Mouse (Mus musculus): ENCODE results near the gene Adam11. TPM values are rescaled to one million over a fixed set of nuclear protein-coding genes. Genes with fewer than 3 reads are reported as not detected.

The Adam11 gene
- polyA plus RNA-seq, 1 experiment from 2014 or later, result 14.0 TPM

- DNase-seq (ENCODE audit: low spot score), result no peak
Observed at GRCm38 (mm10) chr11:102734961-102735360, 26.3 kb upstream of the Adam11 start.

GRCm38 (mm10) chr11:102738046-102738445 lies 23.2 kb upstream of the Adam11 start:
- DNase-seq (ENCODE audit: low spot score) (no peak), ATAC-seq (replicated peaks; ENCODE audit: low FRiP score) (no peak)
- 74% methylated on average over 3 of the region's 3 CpGs for WGBS
- Histone ChIP-seq H3K4me3 (ENCODE audit: low read depth, low read length) (no peak overlapping the region), H3K4me1 (replicated peaks; ENCODE audit: control insufficient read depth, insufficient read depth, low read length) (peaks cover 10% of the 10 kb centered on the region), H3K4me2 (ENCODE audit: low read depth, low read length, severe bottlenecking) (no peak overlapping the region), H3K9ac (ENCODE audit: low read length) (no peak overlapping the region), H3K36me3 (ENCODE audit: control insufficient read depth, insufficient read depth, low read length) (no peaks in the 10 kb centered on the region), H3K27ac (ENCODE audit: low read depth, low read length) (no peak overlapping the region), H3K27me3 (ENCODE audit: control insufficient read depth, insufficient read depth, low read length) (peaks cover 2% of the 10 kb centered on the region; the same call in 1 of the 2 replicates), H3K9me3 (ENCODE audit: control insufficient read depth, low read length) (no peaks in the 10 kb centered on the region)

More at GRCm38 (mm10) chr11:102734961-102735360, 26.3 kb upstream of the Adam11 start:
- H3K27ac ChIP-seq (ENCODE audit: low read depth, low read length), result no peak overlapping the region
- H3K4me1 ChIP-seq (replicated peaks; ENCODE audit: control insufficient read depth, insufficient read depth, low read length), result peaks cover 6% of the 10 kb centered on the region
- no peaks in the 10 kb centered on the region for H3K9me3 ChIP-seq (ENCODE audit: control insufficient read depth, low read length)
- no peak overlapping the region for H3K4me3 ChIP-seq (ENCODE audit: low read depth, low read length)
- H3K9ac ChIP-seq (ENCODE audit: low read length), result no peak overlapping the region
- ATAC-seq (replicated peaks; ENCODE audit: low FRiP score), result no peak
- H3K4me2 ChIP-seq (ENCODE audit: low read depth, low read length, severe bottlenecking), result no peak overlapping the region
- no peaks in the 10 kb centered on the region for H3K36me3 ChIP-seq (ENCODE audit: control insufficient read depth, insufficient read depth, low read length)
- H3K27me3 ChIP-seq (ENCODE audit: control insufficient read depth, insufficient read depth, low read length), result peaks cover 2% of the 10 kb centered on the region; the same call in 1 of the 2 replicates
- 91% methylated on average over 6 of the region's 6 CpGs for WGBS

- DNase-seq (ENCODE audit: low spot score), result peak; percentile 71
- Histone ChIP-seq H3K4me3 (ENCODE audit: low read depth, low read length) (peak overlapping the region; percentile 21), H3K4me2 (ENCODE audit: low read depth, low read length, severe bottlenecking) (peak overlapping the region; percentile 59), H3K4me1 (replicated peaks; ENCODE audit: control insufficient read depth, insufficient read depth, low read length) (peaks cover 10% of the 10 kb centered on the region), H3K9me3 (ENCODE audit: control insufficient read depth, low read length) (no peaks in the 10 kb centered on the region), H3K27ac (ENCODE audit: low read depth, low read length) (no peak overlapping the region), H3K27me3 (ENCODE audit: control insufficient read depth, insufficient read depth, low read length) (peaks cover 2% of the 10 kb centered on the region; the same call in 1 of the 2 replicates), H3K9ac (ENCODE audit: low read length) (peak overlapping the region; percentile 20), H3K36me3 (ENCODE audit: control insufficient read depth, insufficient read depth, low read length) (no peaks in the 10 kb centered on the region)
- WGBS, result 4% methylated on average over 20 of the region's 20 CpGs
- ATAC-seq (replicated peaks; ENCODE audit: low FRiP score), result 0 out of 2 replicates have a peak, but pooled peaks have one; percentile 33
Observed at GRCm38 (mm10) chr11:102739278-102739966, 21.8 kb upstream of the Adam11 start.

GRCm38 (mm10) chr11:102740634-102741033 lies 20.6 kb upstream of the Adam11 start:
- Histone ChIP-seq H3K27ac (ENCODE audit: low read depth, low read length) (no peak overlapping the region), H3K4me1 (replicated peaks; ENCODE audit: control insufficient read depth, insufficient read depth, low read length) (peaks cover 10% of the 10 kb centered on the region), H3K4me3 (ENCODE audit: low read depth, low read length) (no peak overlapping the region), H3K27me3 (ENCODE audit: control insufficient read depth, insufficient read depth, low read length) (peaks cover 2% of the 10 kb centered on the region; the same call in 1 of the 2 replicates), H3K4me2 (ENCODE audit: low read depth, low read length, severe bottlenecking) (no peak overlapping the region), H3K9me3 (ENCODE audit: control insufficient read depth, low read length) (no peaks in the 10 kb centered on the region), H3K36me3 (ENCODE audit: control insufficient read depth, insufficient read depth, low read length) (no peaks in the 10 kb centered on the region), H3K9ac (ENCODE audit: low read length) (no peak overlapping the region)
- WGBS, result 44% methylated on average over 11 of the region's 11 CpGs
- DNase-seq (ENCODE audit: low spot score) (peak; percentile 49), ATAC-seq (replicated peaks; ENCODE audit: low FRiP score) (no peak)

- Histone ChIP-seq H3K4me2 (ENCODE audit: low read depth, low read length, severe bottlenecking) (0 out of 2 replicates have a peak overlapping the region, but pooled peaks have one; percentile 24), H3K9ac (ENCODE audit: low read length) (peak overlapping the region; percentile 12; the same call in 1 of the 2 replicates), H3K4me3 (ENCODE audit: low read depth, low read length) (no peak overlapping the region), H3K27me3 (ENCODE audit: control insufficient read depth, insufficient read depth, low read length) (peaks cover 2% of the 10 kb centered on the region; the same call in 1 of the 2 replicates), H3K4me1 (replicated peaks; ENCODE audit: control insufficient read depth, insufficient read depth, low read length) (peaks cover 10% of the 10 kb centered on the region), H3K9me3 (ENCODE audit: control insufficient read depth, low read length) (no peaks in the 10 kb centered on the region), H3K27ac (ENCODE audit: low read depth, low read length) (no peak overlapping the region), H3K36me3 (ENCODE audit: control insufficient read depth, insufficient read depth, low read length) (no peaks in the 10 kb centered on the region)
- DNase-seq (ENCODE audit: low spot score) (peak; percentile 64), ATAC-seq (replicated peaks; ENCODE audit: low FRiP score) (no peak)
- 11% methylated on average over 22 of the region's 22 CpGs for WGBS
Observed at GRCm38 (mm10) chr11:102741129-102741950, 19.9 kb upstream of the Adam11 start.

- Histone ChIP-seq H3K9me3 (ENCODE audit: control insufficient read depth, low read length) (no peaks in the 10 kb centered on the region), H3K27ac (ENCODE audit: low read depth, low read length) (no peak overlapping the region), H3K36me3 (ENCODE audit: control insufficient read depth, insufficient read depth, low read length) (no peaks in the 10 kb centered on the region), H3K9ac (ENCODE audit: low read length) (no peak overlapping the region), H3K4me1 (replicated peaks; ENCODE audit: control insufficient read depth, insufficient read depth, low read length) (peaks cover 10% of the 10 kb centered on the region), H3K27me3 (ENCODE audit: control insufficient read depth, insufficient read depth, low read length) (peaks cover 2% of the 10 kb centered on the region; the same call in 1 of the 2 replicates), H3K4me2 (ENCODE audit: low read depth, low read length, severe bottlenecking) (no peak overlapping the region), H3K4me3 (ENCODE audit: low read depth, low read length) (no peak overlapping the region)
- 51% methylated on average over 7 of the region's 7 CpGs for WGBS
- DNase-seq (ENCODE audit: low spot score) (peak; percentile 32), ATAC-seq (replicated peaks; ENCODE audit: low FRiP score) (no peak)
Observed at GRCm38 (mm10) chr11:102742066-102742465, 19.2 kb upstream of the Adam11 start.

GRCm38 (mm10) chr11:102742843-102743242 lies 18.4 kb upstream of the Adam11 start:
- Histone ChIP-seq H3K27me3 (ENCODE audit: control insufficient read depth, insufficient read depth, low read length) (peaks cover 2% of the 10 kb centered on the region; the same call in 1 of the 2 replicates), H3K36me3 (ENCODE audit: control insufficient read depth, insufficient read depth, low read length) (no peaks in the 10 kb centered on the region), H3K9me3 (ENCODE audit: control insufficient read depth, low read length) (no peaks in the 10 kb centered on the region), H3K4me1 (replicated peaks; ENCODE audit: control insufficient read depth, insufficient read depth, low read length) (peaks cover 10% of the 10 kb centered on the region), H3K27ac (ENCODE audit: low read depth, low read length) (no peak overlapping the region), H3K4me2 (ENCODE audit: low read depth, low read length, severe bottlenecking) (no peak overlapping the region), H3K4me3 (ENCODE audit: low read depth, low read length) (no peak overlapping the region), H3K9ac (ENCODE audit: low read length) (no peak overlapping the region)
- 81% methylated on average over 5 of the region's 5 CpGs for WGBS
- ATAC-seq (replicated peaks; ENCODE audit: low FRiP score), result no peak
- peak; percentile 20 for DNase-seq (ENCODE audit: low spot score)

GRCm38 (mm10) chr11:102744746-102745145 lies 16.5 kb upstream of the Adam11 start:
- Histone ChIP-seq H3K4me1 (replicated peaks; ENCODE audit: control insufficient read depth, insufficient read depth, low read length) (peaks cover 4% of the 10 kb centered on the region), H3K9me3 (ENCODE audit: control insufficient read depth, low read length) (no peaks in the 10 kb centered on the region), H3K9ac (ENCODE audit: low read length) (no peak overlapping the region), H3K27me3 (ENCODE audit: control insufficient read depth, insufficient read depth, low read length) (no peaks in the 10 kb centered on the region; the same call in 1 of the 2 replicates), H3K4me3 (ENCODE audit: low read depth, low read length) (no peak overlapping the region), H3K36me3 (ENCODE audit: control insufficient read depth, insufficient read depth, low read length) (no peaks in the 10 kb centered on the region), H3K4me2 (ENCODE audit: low read depth, low read length, severe bottlenecking) (no peak overlapping the region), H3K27ac (ENCODE audit: low read depth, low read length) (no peak overlapping the region)
- no peak for DNase-seq (ENCODE audit: low spot score)
- no peak for ATAC-seq (replicated peaks; ENCODE audit: low FRiP score)
- WGBS, result 94% methylated on average over 3 of the region's 3 CpGs

Data from forebrain, embryonic 11.5 days (tissue).